Mouse (Mus musculus): ENCODE data around the gene Slc5a12. TPM values are rescaled to one million over a fixed set of nuclear protein-coding genes. Genes with fewer than 3 reads are reported as not detected.

Slc5a12 gene
- polyA plus RNA-seq, 1 experiment from 2014 or later, result 8.6 TPM

DNA sequence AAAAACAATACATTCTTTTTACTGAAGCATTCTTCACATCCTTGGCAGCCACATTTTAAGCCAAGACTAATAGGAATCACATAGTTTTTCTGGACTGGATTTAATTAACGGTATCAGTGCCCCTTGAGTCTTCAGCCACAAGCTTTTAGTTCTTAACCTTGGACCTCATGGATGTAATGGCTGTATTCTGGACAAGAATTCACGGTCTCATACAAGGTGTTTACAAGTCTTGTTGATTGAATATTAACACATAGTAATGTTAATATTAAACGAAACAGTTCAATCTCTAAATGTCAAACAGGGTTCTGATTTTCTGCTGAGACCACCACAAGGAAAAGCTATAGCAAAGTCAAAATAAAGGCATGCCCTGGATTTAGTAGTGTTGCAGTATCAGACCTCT, 4.8 kb upstream of the Slc5a12 start:
- no peaks in the 10 kb centered on the region for H3K9me3 ChIP-seq (replicated peaks; ENCODE audit: low read length)
- 63% methylated on average over 3 of the region's 3 CpGs for WGBS
- H3K4me3 ChIP-seq (replicated peaks; ENCODE audit: low read depth, low read length), result no peak overlapping the region
- no peak for ATAC-seq (replicated peaks; ENCODE audit: low FRiP score, low read depth)
- no peak overlapping the region for H3K4me2 ChIP-seq (ENCODE audit: low read length)
- no peak overlapping the region for H3K27ac ChIP-seq
- TF ChIP-seq CTCF (IDR thresholded peaks at IDR 0.05; ENCODE audit: low read depth), result no peak
- H3K27me3 ChIP-seq (ENCODE audit: insufficient read depth, low read length), result no peaks in the 10 kb centered on the region
- no peak overlapping the region for H3K9ac ChIP-seq (ENCODE audit: low read depth, low read length)
- no peaks in the 10 kb centered on the region for H3K4me1 ChIP-seq (replicated peaks; ENCODE audit: insufficient read depth, low read length)
- no peaks in the 10 kb centered on the region for H3K36me3 ChIP-seq (ENCODE audit: insufficient read depth, low read length)
- no peak for DNase-seq (ENCODE audit: low spot score)

- DNase-seq (ENCODE audit: low spot score) (no peak), ATAC-seq (replicated peaks; ENCODE audit: low FRiP score, low read depth) (no peak)
- H3K4me3 ChIP-seq (replicated peaks; ENCODE audit: low read depth, low read length), result no peak overlapping the region
- no peaks in the 10 kb centered on the region for H3K4me1 ChIP-seq (replicated peaks; ENCODE audit: insufficient read depth, low read length)
- H3K27ac ChIP-seq, result no peak overlapping the region
- H3K9ac ChIP-seq (ENCODE audit: low read depth, low read length), result no peak overlapping the region
- WGBS, result 71% methylated on average over 1 of the region's 1 CpGs
- no peak for TF ChIP-seq CTCF (IDR thresholded peaks at IDR 0.05; ENCODE audit: low read depth)
- H3K4me2 ChIP-seq (ENCODE audit: low read length), result no peak overlapping the region
- no peaks in the 10 kb centered on the region for H3K27me3 ChIP-seq (ENCODE audit: insufficient read depth, low read length)
- no peaks in the 10 kb centered on the region for H3K36me3 ChIP-seq (ENCODE audit: insufficient read depth, low read length)
- no peaks in the 10 kb centered on the region for H3K9me3 ChIP-seq (replicated peaks; ENCODE audit: low read length)
Observed at GRCm38 (mm10) chr2:110644358-110644757, 47.3 kb downstream of the Slc5a12 start.

DNA sequence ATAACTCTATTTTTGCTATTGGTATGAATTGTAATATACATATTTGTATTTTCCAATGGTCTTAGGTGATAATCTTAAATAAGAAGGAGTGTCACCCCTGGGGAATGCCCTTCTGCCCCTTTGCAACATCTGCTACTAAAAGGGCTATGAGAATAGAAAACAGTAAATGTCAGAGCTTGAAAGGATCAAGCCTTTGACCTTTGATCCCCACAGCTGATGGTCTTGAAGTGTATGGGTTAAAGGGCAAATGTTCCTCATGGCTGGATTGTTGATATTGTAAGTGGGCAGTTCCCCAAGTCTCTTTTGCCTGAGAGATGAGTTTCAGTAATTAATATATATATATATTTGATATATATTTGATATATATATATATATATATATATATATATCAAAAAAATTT, 47.7 kb downstream of the Slc5a12 start:
- no peak overlapping the region for H3K27ac ChIP-seq
- no peaks in the 10 kb centered on the region for H3K36me3 ChIP-seq (ENCODE audit: insufficient read depth, low read length)
- no peaks in the 10 kb centered on the region for H3K27me3 ChIP-seq (ENCODE audit: insufficient read depth, low read length)
- H3K4me2 ChIP-seq (ENCODE audit: low read length), result no peak overlapping the region
- TF ChIP-seq CTCF (IDR thresholded peaks at IDR 0.05; ENCODE audit: low read depth), result no peak
- H3K9ac ChIP-seq (ENCODE audit: low read depth, low read length), result no peak overlapping the region
- no peaks in the 10 kb centered on the region for H3K9me3 ChIP-seq (replicated peaks; ENCODE audit: low read length)
- H3K4me3 ChIP-seq (replicated peaks; ENCODE audit: low read depth, low read length), result no peak overlapping the region
- no peaks in the 10 kb centered on the region for H3K4me1 ChIP-seq (replicated peaks; ENCODE audit: insufficient read depth, low read length)
- ATAC-seq (replicated peaks; ENCODE audit: low FRiP score, low read depth), result no peak
- DNase-seq (ENCODE audit: low spot score), result no peak

GRCm38 (mm10) chr2:110663329-110663728, 66.2 kb downstream of the Slc5a12 start:
- peak; percentile 77 for DNase-seq (ENCODE audit: low spot score)

DNA sequence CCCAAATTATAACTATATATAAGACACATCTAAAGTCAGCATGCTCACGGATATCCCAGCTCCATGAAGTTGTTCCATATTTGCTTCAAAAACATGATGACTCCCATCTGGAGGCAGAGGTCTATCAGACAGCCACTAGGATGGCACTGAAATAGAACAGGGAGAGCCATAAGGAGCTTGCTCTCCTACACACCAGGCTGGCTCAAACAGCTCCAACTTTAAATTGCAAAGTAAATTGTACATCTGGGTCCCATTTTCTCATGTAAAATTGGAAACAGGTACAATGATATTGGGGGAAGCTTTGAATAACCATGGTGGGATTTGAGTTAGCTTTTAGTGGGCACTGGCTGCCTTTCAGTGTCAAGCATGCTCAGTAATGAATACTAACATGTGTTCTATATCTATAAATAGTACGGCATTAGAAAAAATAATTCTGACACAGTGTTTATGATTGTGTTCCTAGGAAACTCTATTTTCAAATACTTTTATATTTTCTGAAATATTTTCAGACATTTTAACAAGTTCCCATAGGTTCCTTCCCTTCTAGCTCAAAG, 74.0 kb downstream of the Slc5a12 start:
- H3K4me3 ChIP-seq (replicated peaks; ENCODE audit: low read depth, low read length), result no peak overlapping the region
- H3K9ac ChIP-seq (ENCODE audit: low read depth, low read length), result no peak overlapping the region
- no peaks in the 10 kb centered on the region for H3K9me3 ChIP-seq (replicated peaks; ENCODE audit: low read length)
- TF ChIP-seq CTCF (IDR thresholded peaks at IDR 0.05; ENCODE audit: low read depth), result no peak
- H3K4me1 ChIP-seq (replicated peaks; ENCODE audit: insufficient read depth, low read length), result no peaks in the 10 kb centered on the region
- DNase-seq (ENCODE audit: low spot score) (no peak), ATAC-seq (replicated peaks; ENCODE audit: low FRiP score, low read depth) (no peak)
- no peak overlapping the region for H3K4me2 ChIP-seq (ENCODE audit: low read length)
- H3K36me3 ChIP-seq (ENCODE audit: insufficient read depth, low read length), result no peaks in the 10 kb centered on the region
- 81% methylated on average over 2 of the region's 2 CpGs for WGBS
- no peaks in the 10 kb centered on the region for H3K27me3 ChIP-seq (ENCODE audit: insufficient read depth, low read length)
- no peak overlapping the region for H3K27ac ChIP-seq

More at GRCm38 (mm10) chr2:110663329-110663728, 66.2 kb downstream of the Slc5a12 start:
- no peak overlapping the region for H3K4me2 ChIP-seq (ENCODE audit: low read length)
- no peak overlapping the region for H3K9ac ChIP-seq (ENCODE audit: low read depth, low read length)
- H3K4me1 ChIP-seq (replicated peaks; ENCODE audit: insufficient read depth, low read length), result no peaks in the 10 kb centered on the region
- no peaks in the 10 kb centered on the region for H3K27me3 ChIP-seq (ENCODE audit: insufficient read depth, low read length)
- peak; percentile 76 for TF ChIP-seq CTCF (IDR thresholded peaks at IDR 0.05; ENCODE audit: low read depth)
- H3K27ac ChIP-seq, result no peak overlapping the region
- no peak overlapping the region for H3K4me3 ChIP-seq (replicated peaks; ENCODE audit: low read depth, low read length)
- ATAC-seq (replicated peaks; ENCODE audit: low FRiP score, low read depth), result no peak
- H3K36me3 ChIP-seq (ENCODE audit: insufficient read depth, low read length), result no peaks in the 10 kb centered on the region
- no peaks in the 10 kb centered on the region for H3K9me3 ChIP-seq (replicated peaks; ENCODE audit: low read length)
- WGBS, result 46% methylated on average over 4 of the region's 4 CpGs

Other genes with a start within 250 kb of the Slc5a12 start
- gene Fibin, start 234.1 kb upstream of the Slc5a12 start, polyA plus RNA-seq (2015; fragmentation: Nextera tagmentation; extraction: Ambion mirVana), result 33.7 and 37.0 TPM in 2 replicates
- 0.08 TPM in 1 of 2 replicates, not detected in the other for gene Muc15, start 124.0 kb downstream of the Slc5a12 start, polyA plus RNA-seq (2015; fragmentation: Nextera tagmentation; extraction: Ambion mirVana)